Mouse (Mus musculus) urinary bladder, postnatal 14 days (tissue): ENCODE data around the gene Cbs.
A peak's percentile ranks its signal among the peaks of the same experiment; 100 is the strongest.
"Not testable (repeated sequence)": the region's sequence is repeated elsewhere in the genome, so short reads cannot be mapped to it uniquely, and the experiment has no call there.

Experiments
- DNase-seq: peaks from one replicate; pipeline ENCODE4 v3.0.0; 2021; ENCODE audit warnings: low spot score

Cbs gene

DNA sequence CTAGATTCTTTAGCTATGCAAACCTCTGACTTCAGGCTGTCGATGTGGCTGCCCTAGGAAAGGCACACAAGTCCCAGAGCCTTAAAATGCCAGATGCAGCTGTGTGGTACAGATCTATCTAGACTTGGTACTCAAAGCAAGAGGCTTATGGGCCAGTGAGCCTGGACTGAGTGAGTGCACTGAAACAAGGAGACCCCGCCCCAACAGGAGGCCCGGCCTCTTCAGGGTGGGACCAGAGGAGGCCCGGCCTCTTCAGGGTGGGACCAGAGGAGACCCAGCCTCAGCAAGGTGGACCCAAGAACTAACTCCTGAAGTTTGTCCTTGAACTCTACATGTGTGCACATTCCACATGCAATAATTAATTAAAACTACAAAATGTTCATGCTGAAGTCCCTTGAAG lies 5.9 kb upstream of the Cbs start:
- DNase-seq, result no peak

- no peak for DNase-seq
Observed at GRCm38 (mm10) chr17:31642331-31642730, 5.3 kb upstream of the Cbs start.

- DNase-seq, result no peak
Observed at GRCm38 (mm10) chr17:31639651-31640050, 2.6 kb upstream of the Cbs start.

GRCm38 (mm10) chr17:31637866-31638570 lies 980 bp upstream of the Cbs start:
- peak; percentile 23 for DNase-seq

GRCm38 (mm10) chr17:31636277-31636941 lies 629 bp downstream of the Cbs start:
- DNase-seq, result no peak

- DNase-seq, result no peak
Observed at GRCm38 (mm10) chr17:31635781-31636180, 1.3 kb downstream of the Cbs start.

- DNase-seq, result no peak
Observed at GRCm38 (mm10) chr17:31634896-31635295, 2.1 kb downstream of the Cbs start.

- DNase-seq, result no peak
Observed at GRCm38 (mm10) chr17:31633007-31633406, 4.0 kb downstream of the Cbs start.

- DNase-seq, result no peak
Observed at GRCm38 (mm10) chr17:31631081-31631800, 5.8 kb downstream of the Cbs start.

- no peak for DNase-seq
Observed at GRCm38 (mm10) chr17:31627961-31628360, 9.1 kb downstream of the Cbs start.

GRCm38 (mm10) chr17:31623101-31623500 lies 13.9 kb downstream of the Cbs start:
- no peak for DNase-seq

GRCm38 (mm10) chr17:31613086-31613755 lies 23.8 kb downstream of the Cbs start:
- no peak for DNase-seq

DNA sequence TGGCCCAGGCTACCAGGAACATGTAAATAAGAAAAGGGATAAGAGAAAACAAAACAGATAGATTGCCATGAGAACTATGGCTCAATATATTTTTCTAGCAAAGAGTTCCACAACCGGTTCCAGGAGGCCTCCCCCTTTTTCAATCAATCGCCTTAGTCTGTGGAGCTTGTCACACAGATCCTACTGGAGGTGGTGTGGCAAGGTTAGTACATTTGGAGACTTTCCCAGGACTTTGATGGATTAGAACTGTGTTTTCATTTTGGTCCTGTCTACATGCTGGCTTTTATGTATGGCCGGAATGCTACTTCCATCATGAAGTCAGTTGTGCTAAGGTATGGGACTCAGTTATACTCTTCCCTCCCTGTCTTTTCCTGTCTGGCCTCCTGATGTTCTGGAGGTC lies 27.1 kb downstream of the Cbs start:
- no peak for DNase-seq

- not testable (repeated sequence) for DNase-seq
Observed at GRCm38 (mm10) chr17:31609173-31609572, 27.9 kb downstream of the Cbs start.

DNA sequence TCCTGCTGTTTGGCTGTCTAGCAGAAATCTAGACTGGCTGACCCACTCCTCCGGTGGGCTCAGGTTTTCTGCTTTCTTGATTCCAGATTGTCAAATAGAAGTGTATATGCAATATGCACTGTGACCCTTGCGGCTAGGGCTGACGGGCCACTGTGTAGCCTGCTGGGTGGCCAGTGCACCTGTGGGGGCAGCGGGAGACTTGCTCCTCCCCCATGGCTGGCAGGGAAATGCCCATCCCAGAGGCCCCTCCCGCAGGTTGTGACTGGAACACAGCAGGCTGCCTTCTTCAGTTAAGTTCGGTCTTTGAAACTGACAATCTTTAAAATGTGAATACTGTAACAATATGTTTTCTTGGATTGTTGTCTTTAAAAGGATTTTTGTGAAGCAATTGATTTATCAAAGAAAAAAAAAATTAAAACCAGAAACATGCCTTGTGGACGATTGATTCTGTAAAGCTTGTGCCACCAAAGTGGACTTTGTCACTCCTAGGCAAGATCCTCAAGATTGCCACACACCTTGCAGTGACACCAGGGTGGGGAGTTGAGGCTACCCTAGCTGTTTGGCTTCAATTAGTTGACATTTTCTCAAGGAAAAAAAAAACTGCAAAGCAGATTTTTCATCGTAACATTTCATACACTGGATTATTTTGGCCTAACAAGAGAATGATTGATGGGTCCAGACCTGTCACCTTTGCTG lies 29.6 kb downstream of the Cbs start:
- DNase-seq, result no peak

- DNase-seq, result no peak
Observed at GRCm38 (mm10) chr17:31606424-31606823, 30.6 kb downstream of the Cbs start.

DNA sequence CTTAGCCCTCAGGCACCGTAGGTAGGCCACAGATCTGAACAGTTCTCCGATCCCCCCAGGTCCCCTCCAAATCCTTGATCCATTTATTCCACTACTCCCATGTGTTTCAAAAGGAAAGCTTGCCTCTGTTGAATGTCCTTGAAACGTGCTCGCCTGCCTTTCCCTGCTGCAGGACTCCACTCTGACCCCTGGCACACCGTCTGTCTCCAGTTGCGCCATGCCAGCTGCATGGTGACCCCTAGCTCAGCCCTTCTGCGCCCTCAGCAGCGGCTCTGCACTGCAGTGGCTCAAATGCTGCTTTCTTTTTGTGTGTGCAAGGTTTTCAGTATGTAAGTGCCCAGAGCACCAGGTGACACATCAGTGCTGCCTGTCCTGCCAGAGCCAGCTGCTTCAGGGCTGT lies 38.4 kb downstream of the Cbs start:
- DNase-seq, result no peak

- no peak for DNase-seq
Observed at GRCm38 (mm10) chr17:31597957-31598356, 39.1 kb downstream of the Cbs start.

DNA sequence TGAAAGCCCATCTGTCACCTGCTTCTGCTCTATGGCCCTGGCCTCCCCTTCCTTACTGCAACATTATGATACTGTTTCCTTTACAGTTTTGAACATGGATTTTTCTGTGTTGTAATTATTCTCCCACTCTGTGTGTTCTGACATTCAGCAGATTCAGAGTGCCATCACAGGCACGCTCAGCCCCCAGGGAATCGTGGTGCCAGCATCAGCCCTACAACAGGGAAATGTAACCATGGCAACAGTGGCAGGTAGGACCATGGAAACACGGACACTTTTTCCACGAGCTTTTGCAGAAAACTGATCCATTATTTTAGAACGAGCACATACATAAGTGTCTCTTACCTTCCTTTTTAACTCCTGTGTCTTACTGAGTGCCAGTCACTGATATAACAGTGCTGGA lies 42.0 kb downstream of the Cbs start:
- DNase-seq, result no peak

DNA sequence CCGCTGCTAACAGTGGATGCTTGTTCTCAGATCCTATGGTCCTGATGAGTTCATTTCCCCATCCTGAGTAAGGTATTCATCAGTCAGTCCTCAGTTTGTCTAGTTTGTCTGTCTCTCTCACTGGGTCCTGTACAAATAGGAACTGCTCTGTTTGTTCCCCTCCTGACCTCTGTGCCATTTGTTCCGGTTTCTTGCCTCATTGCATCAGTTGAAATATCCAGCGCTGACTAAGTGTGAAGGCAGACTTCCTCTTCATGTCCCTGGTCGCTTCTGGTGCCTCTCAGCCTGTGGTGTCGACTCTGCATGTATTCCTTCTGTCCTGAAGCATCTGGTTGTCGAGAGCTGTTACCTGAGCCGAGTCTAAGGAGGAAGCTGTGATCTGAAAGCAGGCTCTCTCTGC lies 42.4 kb downstream of the Cbs start:
- DNase-seq, result no peak

- DNase-seq, result no peak
Observed at GRCm38 (mm10) chr17:31590846-31591245, 46.2 kb downstream of the Cbs start.

- DNase-seq, result no peak
Observed at GRCm38 (mm10) chr17:31588726-31589125, 48.3 kb downstream of the Cbs start.
